Mouse (Mus musculus): ENCODE results near the gene Grid1. TPM values are rescaled to one million over a fixed set of nuclear protein-coding genes. Genes with fewer than 3 reads are reported as not detected.

Grid1 gene
- polyA plus RNA-seq, 1 experiment, result 0.19 TPM

GRCm38 (mm10) chr14:35374374-35374773 is 554.5 kb downstream of the Grid1 start:
- H3K36me3 ChIP-seq (ENCODE audit: control insufficient read depth, insufficient read depth, low read length), result no peaks in the 10 kb centered on the region
- H3K4me3 ChIP-seq (ENCODE audit: control insufficient read depth, insufficient read depth, low read length), result no peak overlapping the region
- H3K27me3 ChIP-seq (ENCODE audit: control insufficient read depth, insufficient read depth, low read length), result no peaks in the 10 kb centered on the region
- H3K4me1 ChIP-seq (replicated peaks; ENCODE audit: control insufficient read depth, insufficient read depth, low read length), result no peaks in the 10 kb centered on the region
- 89% methylated on average over 3 of the region's 3 CpGs for WGBS
- no peak for TF ChIP-seq CTCF (IDR thresholded peaks at IDR 0.05; ENCODE audit: borderline replicate concordance, control insufficient read depth, extremely low read depth, insufficient read depth, low read length, poor library complexity)
- TF ChIP-seq POLR2A (IDR thresholded peaks at IDR 0.05; ENCODE audit: control insufficient read depth, extremely low read depth, insufficient read depth, low read length, poor library complexity), result no peak
- H3K27ac ChIP-seq (ENCODE audit: control insufficient read depth, insufficient read depth, low read length), result no peak overlapping the region
- no peak for DNase-seq

- no peaks in the 10 kb centered on the region for H3K4me1 ChIP-seq (replicated peaks; ENCODE audit: control insufficient read depth, insufficient read depth, low read length)
- H3K36me3 ChIP-seq (ENCODE audit: control insufficient read depth, insufficient read depth, low read length), result no peaks in the 10 kb centered on the region
- H3K4me3 ChIP-seq (ENCODE audit: control insufficient read depth, insufficient read depth, low read length), result no peak overlapping the region
- DNase-seq, result no peak
- no peak overlapping the region for H3K27ac ChIP-seq (ENCODE audit: control insufficient read depth, insufficient read depth, low read length)
- WGBS, result 76% methylated on average over 4 of the region's 4 CpGs
- no peak for TF ChIP-seq CTCF (IDR thresholded peaks at IDR 0.05; ENCODE audit: borderline replicate concordance, control insufficient read depth, extremely low read depth, insufficient read depth, low read length, poor library complexity)
- TF ChIP-seq POLR2A (IDR thresholded peaks at IDR 0.05; ENCODE audit: control insufficient read depth, extremely low read depth, insufficient read depth, low read length, poor library complexity), result no peak
- no peaks in the 10 kb centered on the region for H3K27me3 ChIP-seq (ENCODE audit: control insufficient read depth, insufficient read depth, low read length)
Measured at GRCm38 (mm10) chr14:35393591-35393990, 573.7 kb downstream of the Grid1 start.

GRCm38 (mm10) chr14:35404249-35404908 is 584.5 kb downstream of the Grid1 start:
- Histone ChIP-seq H3K36me3 (ENCODE audit: control insufficient read depth, insufficient read depth, low read length) (no peaks in the 10 kb centered on the region), H3K27ac (ENCODE audit: control insufficient read depth, insufficient read depth, low read length) (no peak overlapping the region), H3K4me3 (ENCODE audit: control insufficient read depth, insufficient read depth, low read length) (no peak overlapping the region), H3K4me1 (replicated peaks; ENCODE audit: control insufficient read depth, insufficient read depth, low read length) (no peaks in the 10 kb centered on the region), H3K27me3 (ENCODE audit: control insufficient read depth, insufficient read depth, low read length) (no peaks in the 10 kb centered on the region)
- no peak for TF ChIP-seq CTCF (IDR thresholded peaks at IDR 0.05; ENCODE audit: borderline replicate concordance, control insufficient read depth, extremely low read depth, insufficient read depth, low read length, poor library complexity)
- TF ChIP-seq POLR2A (IDR thresholded peaks at IDR 0.05; ENCODE audit: control insufficient read depth, extremely low read depth, insufficient read depth, low read length, poor library complexity), result no peak
- no peak for DNase-seq
- 90% methylated on average over 3 of the region's 3 CpGs for WGBS

GRCm38 (mm10) chr14:35430259-35430658 is 610.4 kb downstream of the Grid1 start:
- TF ChIP-seq CTCF (IDR thresholded peaks at IDR 0.05; ENCODE audit: borderline replicate concordance, control insufficient read depth, extremely low read depth, insufficient read depth, low read length, poor library complexity), result no peak
- no peak for TF ChIP-seq POLR2A (IDR thresholded peaks at IDR 0.05; ENCODE audit: control insufficient read depth, extremely low read depth, insufficient read depth, low read length, poor library complexity)
- DNase-seq, result no peak
- Histone ChIP-seq H3K36me3 (ENCODE audit: control insufficient read depth, insufficient read depth, low read length) (no peaks in the 10 kb centered on the region), H3K4me1 (replicated peaks; ENCODE audit: control insufficient read depth, insufficient read depth, low read length) (no peaks in the 10 kb centered on the region), H3K27me3 (ENCODE audit: control insufficient read depth, insufficient read depth, low read length) (no peaks in the 10 kb centered on the region), H3K4me3 (ENCODE audit: control insufficient read depth, insufficient read depth, low read length) (no peak overlapping the region), H3K27ac (ENCODE audit: control insufficient read depth, insufficient read depth, low read length) (no peak overlapping the region)
- 84% methylated on average over 2 of the region's 2 CpGs for WGBS

- no peak overlapping the region for H3K27ac ChIP-seq (ENCODE audit: control insufficient read depth, insufficient read depth, low read length)
- H3K4me3 ChIP-seq (ENCODE audit: control insufficient read depth, insufficient read depth, low read length), result no peak overlapping the region
- DNase-seq, result no peak
- no peaks in the 10 kb centered on the region for H3K4me1 ChIP-seq (replicated peaks; ENCODE audit: control insufficient read depth, insufficient read depth, low read length)
- WGBS, result 94% methylated on average over 7 of the region's 7 CpGs
- TF ChIP-seq POLR2A (IDR thresholded peaks at IDR 0.05; ENCODE audit: control insufficient read depth, extremely low read depth, insufficient read depth, low read length, poor library complexity) (no peak), CTCF (IDR thresholded peaks at IDR 0.05; ENCODE audit: borderline replicate concordance, control insufficient read depth, extremely low read depth, insufficient read depth, low read length, poor library complexity) (no peak)
- no peaks in the 10 kb centered on the region for H3K27me3 ChIP-seq (ENCODE audit: control insufficient read depth, insufficient read depth, low read length)
- H3K36me3 ChIP-seq (ENCODE audit: control insufficient read depth, insufficient read depth, low read length), result no peaks in the 10 kb centered on the region
Measured at GRCm38 (mm10) chr14:35453702-35454101, 633.8 kb downstream of the Grid1 start.

GRCm38 (mm10) chr14:35468254-35468653 is 648.3 kb downstream of the Grid1 start:
- Histone ChIP-seq H3K4me3 (ENCODE audit: control insufficient read depth, insufficient read depth, low read length) (no peak overlapping the region), H3K27ac (ENCODE audit: control insufficient read depth, insufficient read depth, low read length) (no peak overlapping the region), H3K4me1 (replicated peaks; ENCODE audit: control insufficient read depth, insufficient read depth, low read length) (no peaks in the 10 kb centered on the region), H3K27me3 (ENCODE audit: control insufficient read depth, insufficient read depth, low read length) (no peaks in the 10 kb centered on the region), H3K36me3 (ENCODE audit: control insufficient read depth, insufficient read depth, low read length) (no peaks in the 10 kb centered on the region)
- TF ChIP-seq CTCF (IDR thresholded peaks at IDR 0.05; ENCODE audit: borderline replicate concordance, control insufficient read depth, extremely low read depth, insufficient read depth, low read length, poor library complexity) (no peak), POLR2A (IDR thresholded peaks at IDR 0.05; ENCODE audit: control insufficient read depth, extremely low read depth, insufficient read depth, low read length, poor library complexity) (no peak)
- DNase-seq, result no peak
- WGBS, result 89% methylated on average over 6 of the region's 6 CpGs

GRCm38 (mm10) chr14:35486017-35486416 is 666.1 kb downstream of the Grid1 start:
- no peaks in the 10 kb centered on the region for H3K27me3 ChIP-seq (ENCODE audit: control insufficient read depth, insufficient read depth, low read length)
- no peak for TF ChIP-seq CTCF (IDR thresholded peaks at IDR 0.05; ENCODE audit: borderline replicate concordance, control insufficient read depth, extremely low read depth, insufficient read depth, low read length, poor library complexity)
- no peak for TF ChIP-seq POLR2A (IDR thresholded peaks at IDR 0.05; ENCODE audit: control insufficient read depth, extremely low read depth, insufficient read depth, low read length, poor library complexity)
- no peaks in the 10 kb centered on the region for H3K36me3 ChIP-seq (ENCODE audit: control insufficient read depth, insufficient read depth, low read length)
- no peak for DNase-seq
- no peak overlapping the region for H3K27ac ChIP-seq (ENCODE audit: control insufficient read depth, insufficient read depth, low read length)
- no peak overlapping the region for H3K4me3 ChIP-seq (ENCODE audit: control insufficient read depth, insufficient read depth, low read length)
- 70% methylated on average over 2 of the region's 2 CpGs for WGBS
- no peaks in the 10 kb centered on the region for H3K4me1 ChIP-seq (replicated peaks; ENCODE audit: control insufficient read depth, insufficient read depth, low read length)
